Mouse (Mus musculus) heart, adult 2 months (tissue): Measurements from ENCODE around the gene Pkhd1. TPM values are rescaled to one million over a fixed set of nuclear protein-coding genes. Genes with fewer than 3 reads are reported as not detected.

Source experiments
- DNase-seq, 2 experiments: peaks; one replicate each; pipeline ENCODE4 v3.0.0; 2021
- H3K27ac ChIP-seq: fragments of 200-600 bp; 2 replicates; pipeline ENCODE4 v1.8.1; 2022
- H3K27me3 ChIP-seq: fragments of 200-500 bp; 2 replicates; pipeline ENCODE4 v1.6.1; 2012; ENCODE audit warnings: mild to moderate bottlenecking, low read length, inconsistent platforms, mixed read lengths; ENCODE audit not compliant: control insufficient read depth, insufficient read depth
- H3K36me3 ChIP-seq: fragments of 200-500 bp; 2 replicates; pipeline ENCODE4 v1.6.1; 2012; ENCODE audit warnings: low read length, inconsistent platforms; ENCODE audit not compliant: control insufficient read depth, insufficient read depth
- H3K4me1 ChIP-seq: fragments of 200-500 bp; 2 replicates; pipeline ENCODE4 v1.6.1; 2011; ENCODE audit warnings: low read length; ENCODE audit not compliant: control insufficient read depth, insufficient read depth
- H3K4me3 ChIP-seq: fragments of 200-600 bp; 2 replicates; pipeline ENCODE4 v1.8.1; 2022
- H3K79me2 ChIP-seq: fragments of 200-500 bp; replicated peaks from 2 replicates; pipeline ENCODE4 v1.6.1; 2012; ENCODE audit warnings: mild to moderate bottlenecking, inconsistent platforms, low read length, moderate library complexity, mixed read lengths; ENCODE audit not compliant: control insufficient read depth, insufficient read depth
- H3K9ac ChIP-seq: fragments of 200-500 bp; 2 replicates; pipeline ENCODE4 v1.6.1; 2012; ENCODE audit warnings: low read depth, mild to moderate bottlenecking, control low read depth, inconsistent platforms, low read length, mixed read lengths
- CTCF ChIP-seq: fragments of 200-600 bp; IDR thresholded peaks from 2 replicates; pipeline ENCODE4 v1.8.1; 2022; ENCODE audit warnings: antibody characterized with exemption, mild to moderate bottlenecking, moderate library complexity
- EP300 ChIP-seq: fragments of 200-500 bp; IDR thresholded peaks from 2 replicates; pipeline ENCODE4 v1.6.1; 2011; ENCODE audit warnings: low read depth, low read length, control low read depth; ENCODE audit not compliant: insufficient read depth
- POLR2A ChIP-seq: fragments of 200-500 bp; IDR thresholded peaks from 2 replicates; pipeline ENCODE4 v1.6.1; 2011; ENCODE audit warnings: mild to moderate bottlenecking, low read depth, low read length, control low read depth; ENCODE audit not compliant: insufficient read depth
- WGBS: fragments of 180-500 bp; shearing (Covaris S2); methylation state at CpG from one replicate; pipeline ENCODE4 v1.1.7; 2018; 5-methylcytosine and 5-hydroxymethylcytosine counted together
- intact Hi-C: fragments of 180-260 bp; cut with DNase I; formaldehyde crosslinking; loops from one replicate; pipeline ENCODE4 v1.15.1; 2025
- polyA plus RNA-seq: library from polyadenylated mRNA; depleted of rRNA; stranded (reverse); fragments of >200 nt; gene quantifications from 2 replicates; pipeline ENCODE4 v1.2.3, GENCODE M21; 2012
- total RNA-seq, 2 experiments: library from RNA; stranded (reverse); gene quantifications; 2 replicates each; pipeline ENCODE4 v1.2.3; 2021

Pkhd1 gene
- total and polyA plus RNA-seq, 3 experiments, result not detected

GRCm38 (mm10) chr1:20133636-20134035, 484.2 kb downstream of the Pkhd1 start:
- Histone ChIP-seq H3K9ac (no peak overlapping the region), H3K36me3 (no peaks in the 10 kb centered on the region), H3K4me1 (no peaks in the 10 kb centered on the region), H3K27me3 (no peaks in the 10 kb centered on the region), H3K4me3 (no peak overlapping the region), H3K27ac (no peak overlapping the region), H3K79me2 (no peaks in the 10 kb centered on the region)
- TF ChIP-seq CTCF (no peak), EP300 (no peak), POLR2A (no peak)
- 60% methylated on average over 4 of the region's 4 CpGs for WGBS
- no peak for DNase-seq
- intact Hi-C loops, result no loop called here

- DNase-seq, result no peak
- TF ChIP-seq POLR2A (no peak), CTCF (no peak), EP300 (no peak)
- H3K36me3 ChIP-seq, result no peaks in the 10 kb centered on the region
- H3K27ac ChIP-seq, result no peak overlapping the region
- no peaks in the 10 kb centered on the region for H3K79me2 ChIP-seq
- H3K4me3 ChIP-seq, result no peak overlapping the region
- intact Hi-C loops, result no loop called here
- no peaks in the 10 kb centered on the region for H3K27me3 ChIP-seq
- 65% methylated on average over 6 of the region's 6 CpGs for WGBS
- H3K9ac ChIP-seq, result no peak overlapping the region
- no peaks in the 10 kb centered on the region for H3K4me1 ChIP-seq
Measured at GRCm38 (mm10) chr1:20131786-20132596, 485.9 kb downstream of the Pkhd1 start.

GRCm38 (mm10) chr1:20117331-20117730, 500.5 kb downstream of the Pkhd1 start:
- TF ChIP-seq POLR2A, result no peak
- TF ChIP-seq EP300, result no peak
- TF ChIP-seq CTCF, result no peak
- no peaks in the 10 kb centered on the region for H3K4me1 ChIP-seq
- no peaks in the 10 kb centered on the region for H3K36me3 ChIP-seq
- intact Hi-C loops, result no loop called here
- DNase-seq, result no peak
- no peak overlapping the region for H3K27ac ChIP-seq
- no peaks in the 10 kb centered on the region for H3K27me3 ChIP-seq
- no peak overlapping the region for H3K4me3 ChIP-seq
- H3K9ac ChIP-seq, result no peak overlapping the region
- 62% methylated on average over 1 of the region's 1 CpGs for WGBS
- H3K79me2 ChIP-seq, result no peaks in the 10 kb centered on the region

- intact Hi-C loops, result no loop called here
- DNase-seq, result no peak
- Histone ChIP-seq H3K27me3 (no peaks in the 10 kb centered on the region), H3K4me3 (no peak overlapping the region), H3K4me1 (no peaks in the 10 kb centered on the region), H3K79me2 (no peaks in the 10 kb centered on the region), H3K9ac (no peak overlapping the region), H3K27ac (no peak overlapping the region), H3K36me3 (no peaks in the 10 kb centered on the region)
- TF ChIP-seq POLR2A (no peak), CTCF (no peak), EP300 (no peak)
- WGBS, result 50% methylated on average over 3 of the region's 3 CpGs
Measured at GRCm38 (mm10) chr1:20069733-20070132, 548.1 kb downstream of the Pkhd1 start.

- DNase-seq, result peak; percentile 52 to 67
- whole genome bisulfite sequencing, result 28% methylated on average over 3 of the region's 3 CpGs
- Histone ChIP-seq H3K27me3 (no peaks in the 10 kb centered on the region), H3K4me1 (no peaks in the 10 kb centered on the region), H3K4me3 (no peak overlapping the region), H3K36me3 (no peaks in the 10 kb centered on the region), H3K9ac (no peak overlapping the region), H3K27ac (no peak overlapping the region), H3K79me2 (no peaks in the 10 kb centered on the region)
- TF ChIP-seq CTCF, result no peak
- no peak for TF ChIP-seq EP300
- TF ChIP-seq POLR2A, result no peak
- intact Hi-C loops, result no loop called here
Measured at GRCm38 (mm10) chr1:20058245-20058644, 559.6 kb downstream of the Pkhd1 start.

- no peak overlapping the region for H3K4me3 ChIP-seq
- intact Hi-C loops, result no loop called here
- no peaks in the 10 kb centered on the region for H3K27me3 ChIP-seq
- WGBS, result 82% methylated on average over 3 of the region's 3 CpGs
- no peak for DNase-seq
- no peak overlapping the region for H3K27ac ChIP-seq
- H3K4me1 ChIP-seq, result no peaks in the 10 kb centered on the region
- no peaks in the 10 kb centered on the region for H3K36me3 ChIP-seq
- no peaks in the 10 kb centered on the region for H3K79me2 ChIP-seq
- H3K9ac ChIP-seq, result no peak overlapping the region
- TF ChIP-seq EP300 (no peak), CTCF (no peak), POLR2A (no peak)
Measured at GRCm38 (mm10) chr1:20039389-20039788, 578.5 kb downstream of the Pkhd1 start.
